Mouse (Mus musculus) cerebellum, adult 2 months (tissue): ENCODE data around the gene Rtcb.

Source experiments
- CTCF ChIP-seq: fragments of 200-500 bp; IDR thresholded peaks from 2 replicates; pipeline ENCODE4 v1.5.1; 2011; ENCODE audit warnings: low read depth, mild to moderate bottlenecking, control low read depth, low read length, moderate library complexity, borderline replicate concordance; ENCODE audit not compliant: insufficient read depth
- POLR2A ChIP-seq: fragments of 200-500 bp; IDR thresholded peaks from 2 replicates; pipeline ENCODE4 v1.6.1; 2011; ENCODE audit warnings: low read length, control low read depth, borderline replicate concordance; ENCODE audit not compliant: insufficient read depth

DNA sequence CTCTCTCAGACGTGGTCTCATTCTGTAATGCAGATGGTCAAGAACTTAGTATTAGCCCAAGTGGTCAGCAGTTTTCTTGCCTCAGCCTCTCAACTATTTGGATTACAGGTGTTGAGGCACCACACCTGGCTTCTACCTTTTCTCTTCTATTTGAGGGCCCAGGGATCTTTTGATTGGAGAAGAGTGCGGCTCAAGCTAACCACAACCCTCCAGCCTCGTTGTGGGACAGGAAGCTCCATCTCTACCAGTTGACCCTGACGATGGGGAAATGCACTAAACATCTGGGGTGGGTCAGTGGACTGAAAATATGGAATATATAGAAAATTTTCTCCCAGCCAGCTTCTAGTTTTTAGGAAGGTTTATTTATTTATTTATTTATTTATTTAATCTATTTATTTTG lies 34.8 kb upstream of the Rtcb start:
- TF ChIP-seq CTCF (no peak), POLR2A (no peak)
